Mouse (Mus musculus) gastrocnemius, postnatal 4 days (tissue): Measurements from ENCODE around the gene Rbck1. TPM values are rescaled to one million over a fixed set of nuclear protein-coding genes. Genes with fewer than 3 reads are reported as not detected.

Experiments
- DNase-seq, 2 experiments: peaks; one replicate each; pipeline ENCODE4 v3.0.0; 2021 to 2022; ENCODE audit warnings: low spot score in 2 of 2, mixed read lengths in 2 of 2
- total RNA-seq, 2 experiments: library from RNA; stranded (reverse); gene quantifications; 2 replicates each; pipeline ENCODE4 v1.2.3; 2021

Rbck1 gene
- total RNA-seq, 2 experiments from 2014 or later: 60.1 to 67.8 TPM

DNA sequence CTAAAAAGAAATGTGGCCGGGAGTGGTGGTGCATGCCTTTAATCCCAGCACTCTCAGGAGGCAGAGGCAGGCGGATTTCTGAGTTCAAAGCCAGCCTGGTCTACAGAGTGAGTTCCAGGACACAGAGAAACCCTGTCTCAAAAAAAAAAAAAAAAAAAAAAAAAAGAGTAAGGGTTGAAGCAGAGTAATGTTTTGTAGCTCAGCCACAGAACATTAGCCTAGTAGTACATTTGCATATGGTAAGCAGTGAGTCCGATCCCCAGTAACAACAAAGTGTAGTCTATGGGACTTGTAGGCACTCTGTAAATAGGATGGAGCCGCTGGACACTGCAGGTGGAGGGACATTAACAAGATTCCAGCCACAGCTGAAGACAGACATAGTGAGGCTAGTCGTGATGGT, 12.5 kb upstream of the Rbck1 start:
- DNase-seq: no peak

DNA sequence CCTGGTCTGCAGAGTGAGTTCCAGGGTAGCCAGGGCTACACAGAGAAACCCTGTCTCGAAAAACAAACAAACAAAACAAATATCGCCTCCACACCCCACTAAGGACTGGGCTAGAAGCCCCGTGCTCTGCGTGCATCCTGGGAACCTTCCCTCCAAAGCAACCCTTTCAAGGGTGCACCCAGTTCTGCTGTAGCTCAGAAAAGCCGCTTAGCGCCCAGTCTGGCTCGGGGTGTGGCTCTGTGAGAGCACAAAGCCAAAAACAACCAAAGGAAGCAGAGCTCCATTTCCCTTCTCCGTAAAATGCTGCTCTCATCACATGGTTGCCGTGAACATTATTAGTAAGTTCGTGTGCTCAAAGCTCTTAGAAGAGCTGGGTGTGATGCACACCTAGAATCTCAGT, 11.9 kb upstream of the Rbck1 start:
- no peak for DNase-seq

DNA sequence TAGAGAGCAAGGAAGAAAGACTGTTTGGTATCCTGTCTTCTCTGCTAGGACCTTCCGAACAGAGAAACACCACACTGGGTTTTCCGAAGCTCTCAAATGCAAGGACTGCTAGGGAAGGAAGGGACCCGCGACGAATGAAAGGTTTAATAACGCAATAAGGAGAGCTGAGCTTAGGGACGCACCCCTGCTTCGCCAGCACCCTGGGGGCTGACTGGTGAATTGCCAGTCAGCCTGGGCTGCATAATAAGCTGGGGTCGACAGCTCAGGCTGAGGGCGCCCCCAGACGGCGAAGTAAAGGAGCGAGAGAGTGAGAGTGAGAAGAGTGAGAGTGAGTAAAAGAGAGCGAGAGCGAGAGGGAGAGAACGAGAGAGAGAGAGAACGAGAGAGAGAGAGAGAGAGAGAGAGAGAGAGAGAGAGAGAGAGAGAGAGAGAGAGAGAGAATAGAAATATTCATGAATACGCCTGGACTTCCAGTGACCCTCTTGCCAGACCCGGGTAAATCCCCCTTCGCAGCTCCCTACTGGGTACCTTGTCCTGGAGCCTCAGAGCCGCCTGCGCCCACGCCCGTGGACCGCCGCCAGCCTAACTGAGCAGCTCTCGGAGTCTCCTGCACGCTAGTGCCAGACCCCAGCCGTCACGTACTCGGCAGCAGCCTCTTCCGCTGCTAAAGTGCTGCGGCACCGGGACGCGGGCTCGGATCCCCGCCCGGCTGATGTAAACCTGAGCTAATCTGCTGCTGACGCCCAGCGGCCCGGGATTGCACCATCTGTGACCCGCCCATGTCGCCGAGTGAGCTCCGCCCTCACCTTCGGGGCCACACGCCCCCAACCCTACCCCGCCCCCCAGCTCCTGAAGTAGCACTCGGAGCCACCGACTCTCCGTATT, 11.1 kb upstream of the Rbck1 start, which contains the start of gene Trib3:
Gene Trib3 (minus strand): TSS at position 704 of the 885 bp plus-strand sequence.
- DNase-seq: peak; percentile 46 to 75

DNA sequence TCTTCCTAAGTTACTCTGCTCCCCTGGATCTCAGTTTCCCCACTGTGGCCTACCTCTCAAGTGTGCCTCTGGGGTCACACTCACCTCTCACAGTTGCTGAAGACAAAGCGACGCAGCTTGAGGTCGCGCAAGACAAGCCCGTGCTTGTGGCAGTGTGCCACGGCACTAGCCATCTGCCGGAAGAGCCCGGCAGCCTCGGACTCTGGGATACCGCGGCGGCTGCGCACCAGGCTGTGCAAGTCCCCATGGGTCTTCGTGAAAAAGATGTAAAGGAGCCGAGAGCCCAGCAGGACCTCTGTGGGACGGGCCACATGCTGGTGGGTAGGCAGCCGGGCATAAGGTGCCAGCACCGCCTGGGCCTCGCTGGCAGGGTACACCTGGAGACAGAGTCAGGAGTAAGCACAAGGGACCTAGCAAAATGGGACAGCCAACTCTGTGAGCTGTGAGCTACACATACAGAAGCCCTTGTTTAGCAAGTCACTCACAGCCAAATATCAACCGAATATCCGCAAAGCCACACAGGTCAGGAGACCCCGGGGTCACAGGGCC, 7.3 kb upstream of the Rbck1 start:
- DNase-seq: no peak

DNA sequence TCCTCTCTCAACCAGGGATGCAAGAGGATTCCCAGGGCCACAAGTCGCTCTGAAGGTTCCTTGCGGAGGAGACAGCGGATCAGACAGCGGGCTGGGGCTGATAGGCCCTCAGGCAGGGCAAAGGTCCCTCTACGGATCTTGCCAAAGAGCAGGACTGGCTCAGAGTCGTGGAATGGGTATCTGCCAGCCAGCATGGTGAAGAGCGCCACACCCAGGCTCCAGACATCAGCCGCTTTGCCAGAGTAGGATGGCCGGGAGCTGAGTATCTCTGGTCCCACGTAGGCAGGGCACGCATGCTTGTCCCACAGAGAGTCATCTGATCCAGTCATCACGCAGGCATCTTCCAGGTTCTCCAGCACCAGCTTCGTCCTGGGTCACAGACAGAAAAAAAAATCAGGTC, 5.9 kb upstream of the Rbck1 start:
- no peak for DNase-seq

DNA sequence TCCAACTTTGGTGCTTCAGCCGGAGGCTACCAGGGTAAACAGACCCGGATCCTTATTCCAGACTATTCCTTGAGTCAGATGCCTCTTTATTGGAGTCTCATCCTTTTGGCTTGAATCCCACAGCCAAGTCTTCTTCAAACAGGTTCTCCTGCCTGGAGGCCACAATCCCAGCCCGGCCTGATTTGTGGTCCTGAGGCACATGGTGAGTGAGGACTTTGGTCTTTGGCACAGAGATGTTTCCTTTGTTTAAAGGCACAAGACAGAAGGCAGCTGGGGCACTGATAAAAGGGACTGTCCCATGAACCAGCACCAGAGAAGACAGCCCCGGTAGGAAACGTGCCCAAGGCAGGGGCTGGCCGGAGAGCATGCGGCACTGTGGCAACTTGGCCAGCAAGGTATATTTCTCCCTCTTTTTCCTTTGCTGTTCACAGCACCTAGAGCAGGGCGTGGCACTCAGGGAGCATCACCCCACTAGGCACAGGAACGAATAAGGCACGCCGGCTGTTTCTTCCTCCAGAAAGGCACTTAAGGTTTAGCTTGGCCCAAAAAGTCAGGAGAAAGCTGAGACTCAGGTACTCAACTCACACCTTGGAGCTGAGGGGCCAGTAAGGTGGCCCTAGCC, 5.2 kb upstream of the Rbck1 start:
- no peak for DNase-seq

DNA sequence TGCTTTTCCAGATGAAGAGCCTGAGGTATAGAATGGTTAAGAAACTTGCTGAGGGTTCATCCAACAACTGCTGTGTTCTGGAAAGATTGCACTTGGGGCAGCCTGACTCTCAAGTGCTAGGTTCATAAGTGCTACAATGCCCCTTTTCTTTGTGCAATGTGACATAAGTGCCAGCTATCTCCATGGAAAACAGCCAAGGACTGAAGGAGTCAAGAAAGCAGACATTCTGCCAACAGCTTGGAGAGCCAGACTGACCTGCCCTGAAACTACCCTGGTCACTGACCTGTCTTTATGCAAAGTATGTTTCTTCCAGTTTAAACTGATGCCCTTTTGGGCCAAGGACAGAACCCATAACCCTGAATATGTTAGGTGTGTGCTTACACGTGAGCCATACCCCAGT, 4.4 kb upstream of the Rbck1 start:
- no peak for DNase-seq

DNA sequence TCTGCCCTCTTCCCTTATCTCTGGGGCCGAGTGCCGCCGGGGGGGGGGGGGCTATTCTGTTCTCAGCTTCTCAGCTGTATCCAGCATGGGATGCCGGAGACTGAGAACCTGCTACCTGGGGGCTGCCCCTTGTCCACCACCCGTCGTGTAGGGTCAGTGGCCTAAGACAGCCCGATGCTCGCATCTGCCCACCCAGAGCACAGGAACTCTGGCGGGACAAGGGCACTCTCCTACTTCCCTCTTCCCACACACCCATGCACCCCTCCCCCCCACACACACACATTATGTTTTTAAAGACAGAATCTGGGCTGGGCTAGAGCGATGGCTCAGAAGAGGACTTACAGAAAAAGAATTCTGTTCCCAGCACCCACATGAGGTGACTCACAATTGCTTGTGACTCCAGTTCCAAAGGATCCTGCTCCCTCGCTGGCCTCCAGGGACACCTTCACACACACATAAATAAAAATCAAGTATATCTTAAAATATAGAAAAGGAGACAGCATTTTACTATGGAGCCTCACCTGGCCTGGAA, 2.9 kb upstream of the Rbck1 start:
- DNase-seq: no peak

DNA sequence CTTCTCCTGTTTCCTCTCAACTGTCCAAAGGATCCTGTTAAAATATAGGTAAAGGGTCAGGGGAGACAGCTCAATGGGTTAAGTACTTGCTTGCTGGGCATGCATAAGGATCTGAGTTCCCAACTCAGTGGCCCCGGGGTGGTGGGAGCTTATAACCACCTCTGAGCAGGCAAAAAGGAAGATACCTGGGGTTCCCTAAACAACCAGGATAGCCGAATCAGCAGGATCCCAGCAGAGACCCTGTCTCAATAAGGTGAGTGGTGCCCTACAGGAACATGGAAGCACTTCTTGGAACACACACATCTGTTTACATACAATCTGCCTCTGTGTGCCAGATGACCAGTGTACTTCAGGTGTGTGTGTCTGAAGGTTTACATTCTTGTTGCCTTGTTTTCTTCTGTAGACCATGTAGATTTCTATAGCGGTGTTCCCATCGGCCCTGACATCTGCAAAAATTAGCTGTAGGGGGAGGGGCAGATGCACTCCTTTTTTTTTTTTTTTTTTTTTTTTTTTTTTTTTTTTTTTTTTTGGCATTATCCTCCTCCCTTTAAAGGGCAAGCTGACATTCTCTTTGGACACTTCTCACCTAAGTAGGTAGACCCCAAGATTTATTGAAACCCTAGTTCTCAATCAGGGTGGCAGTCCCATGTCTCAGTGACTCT, 1.0 kb upstream of the Rbck1 start:
- DNase-seq: no peak

DNA sequence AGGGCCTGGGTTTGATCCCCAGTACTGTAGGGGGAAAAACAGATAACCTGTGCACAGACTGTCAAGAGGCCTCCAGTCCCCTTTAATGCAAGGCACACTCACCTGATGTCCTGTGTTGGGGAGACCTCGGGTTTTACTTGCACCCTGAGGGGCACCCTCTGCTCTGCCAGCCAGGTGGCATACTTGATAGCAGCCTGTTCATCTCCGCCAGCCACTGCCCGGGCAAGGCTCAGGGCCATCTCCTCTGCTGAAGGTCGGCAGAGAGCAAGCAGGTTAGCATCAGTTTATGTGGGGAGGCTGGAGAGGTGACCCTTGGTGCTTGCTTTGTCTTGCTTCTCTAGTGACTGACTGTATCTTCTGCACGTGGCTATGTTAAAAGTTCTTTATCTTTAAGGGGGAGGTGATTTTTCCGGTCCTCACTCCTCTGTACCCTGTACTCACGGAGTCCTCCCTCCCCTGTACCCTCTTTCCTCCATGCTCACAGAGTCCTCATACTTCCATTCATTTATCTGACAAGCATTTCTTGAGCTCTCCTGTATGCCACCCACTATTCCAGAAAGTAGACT, 1.5 kb downstream of the Rbck1 start:
- DNase-seq: no peak

DNA sequence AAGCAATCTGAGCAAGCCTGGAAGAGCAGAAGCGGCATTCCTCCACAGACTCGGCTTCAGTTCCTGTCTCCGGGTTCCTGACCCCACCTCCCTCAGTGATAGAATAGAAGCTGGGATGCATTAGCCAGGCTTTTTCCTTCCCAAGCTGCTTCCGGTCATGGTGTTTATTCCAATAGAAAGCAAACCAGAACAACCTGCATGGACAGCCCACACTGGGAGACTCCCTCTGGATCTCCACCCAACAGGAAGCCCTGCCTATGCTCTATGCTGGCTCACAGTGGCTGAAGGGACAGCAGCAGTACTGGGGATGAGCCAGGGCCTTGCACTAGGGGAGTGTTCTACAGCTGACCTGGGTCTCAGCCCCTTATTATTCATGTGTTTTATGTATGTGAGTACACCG, 4.5 kb downstream of the Rbck1 start:
- no peak for DNase-seq

DNA sequence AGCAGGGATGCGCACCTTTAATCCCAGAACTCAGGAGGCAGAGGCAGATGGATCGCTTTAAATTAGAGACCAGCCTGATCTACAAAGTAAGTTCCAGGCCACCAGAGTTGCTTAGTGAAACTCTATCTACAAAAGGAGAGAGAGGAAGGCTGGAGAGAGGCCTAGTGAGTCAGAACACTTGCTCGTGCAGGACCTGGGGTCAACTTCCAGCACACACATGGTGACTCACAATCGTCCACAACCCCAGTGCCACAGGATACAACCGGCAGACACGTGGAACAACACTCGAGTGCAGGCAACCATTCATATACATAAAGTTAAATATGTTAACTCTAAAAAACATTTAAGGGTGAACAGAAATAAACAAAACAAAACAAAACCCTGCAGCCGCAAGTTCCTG, 5.8 kb downstream of the Rbck1 start:
- DNase-seq: no peak

DNA sequence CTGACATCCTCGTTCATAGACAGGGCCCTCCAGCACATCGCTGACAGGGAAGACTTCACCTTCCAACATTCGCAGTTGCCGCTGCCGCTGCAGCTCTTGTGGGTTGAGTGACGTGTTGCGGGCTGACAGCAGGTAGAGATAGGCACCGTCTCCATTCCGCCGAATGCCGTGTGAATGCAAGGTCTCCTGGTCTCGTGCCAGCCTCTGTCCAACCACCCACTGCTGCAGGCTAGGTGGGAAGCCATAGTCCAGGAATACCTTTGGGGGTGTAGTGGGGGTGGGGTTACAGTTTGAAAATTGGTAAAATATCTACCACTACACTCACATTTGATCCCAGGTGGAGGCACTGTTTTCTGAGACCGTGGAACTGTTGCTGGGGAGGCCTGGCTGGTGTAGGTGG, 6.3 kb downstream of the Rbck1 start:
- DNase-seq: no peak

DNA sequence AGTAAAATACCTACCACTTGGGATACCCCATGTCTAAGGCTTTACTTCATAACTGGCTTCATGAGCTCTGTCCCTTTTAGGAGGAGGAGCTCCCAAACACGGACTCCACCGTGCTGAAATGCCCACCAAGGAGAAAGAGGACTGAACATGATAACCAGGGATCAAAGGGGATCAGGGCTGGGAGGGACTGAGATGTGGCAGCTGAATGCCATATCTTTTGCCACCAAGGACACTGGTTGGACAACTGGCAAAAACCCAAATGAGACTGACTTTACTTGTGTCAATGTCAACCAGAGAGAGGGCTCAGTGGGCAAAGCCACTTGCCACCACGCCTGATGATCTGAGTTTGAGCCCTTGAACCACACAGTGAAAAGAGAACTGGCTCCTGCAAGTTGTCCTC, 7.6 kb downstream of the Rbck1 start:
- DNase-seq: no peak

DNA sequence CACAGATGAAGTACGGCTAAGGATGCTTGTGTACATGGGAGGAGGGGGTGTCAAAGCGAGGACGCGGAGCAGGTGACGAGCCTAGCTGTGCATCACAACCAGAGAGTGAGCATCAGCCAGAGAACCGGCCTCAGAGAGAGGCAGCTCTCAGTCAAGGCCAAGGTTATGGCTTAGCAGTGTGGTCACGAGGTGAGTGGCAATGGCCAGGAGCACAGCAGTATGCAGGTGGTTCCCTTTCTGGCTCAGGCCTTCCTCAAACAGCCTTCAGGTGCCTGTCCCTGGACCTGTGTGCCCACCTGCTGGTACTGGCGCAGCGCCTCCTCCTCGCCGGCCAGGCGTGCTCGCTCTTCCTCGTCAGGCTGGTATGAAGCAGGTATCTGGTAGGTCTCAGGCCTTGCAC, 8.5 kb downstream of the Rbck1 start:
- no peak for DNase-seq

DNA sequence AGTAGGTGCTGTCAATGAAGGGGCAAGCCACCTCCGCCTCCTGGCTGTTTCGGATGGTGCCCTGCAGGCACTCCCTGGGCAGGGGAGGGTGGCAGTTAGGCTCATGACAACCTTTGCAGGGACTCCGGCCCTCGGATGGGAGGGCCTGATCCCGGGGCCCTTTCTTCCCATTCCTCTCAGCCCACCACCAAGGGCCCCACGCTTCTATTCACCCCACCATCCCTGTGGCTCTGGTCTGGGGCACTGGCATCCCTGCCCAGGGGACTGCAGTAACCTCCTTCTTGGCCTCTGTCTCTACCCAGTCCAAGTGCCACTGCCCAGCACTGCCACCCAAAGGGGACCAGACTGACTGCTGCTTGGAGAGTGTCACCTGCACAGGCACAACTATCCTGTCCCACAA, 10.3 kb downstream of the Rbck1 start:
- no peak for DNase-seq

DNA sequence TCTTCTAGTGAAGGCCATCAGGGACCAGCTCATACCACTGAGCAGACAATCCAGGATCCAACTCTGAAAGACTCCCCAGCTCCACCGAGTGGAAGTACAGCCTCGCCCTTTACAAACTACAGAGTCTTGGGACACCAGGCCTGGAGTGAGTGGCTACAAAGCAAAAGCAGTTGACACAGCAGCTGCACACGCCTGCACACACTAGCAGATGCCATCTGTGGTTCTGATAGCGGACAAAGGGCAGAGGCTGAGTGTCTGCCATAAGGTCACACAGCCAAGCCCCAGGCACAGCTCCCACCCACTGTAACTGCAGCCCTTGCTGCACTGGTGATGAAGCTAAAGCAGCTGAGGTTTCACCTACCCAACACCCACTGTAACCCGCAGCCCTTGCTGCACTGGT, 10.9 kb downstream of the Rbck1 start:
- DNase-seq: no peak

DNA sequence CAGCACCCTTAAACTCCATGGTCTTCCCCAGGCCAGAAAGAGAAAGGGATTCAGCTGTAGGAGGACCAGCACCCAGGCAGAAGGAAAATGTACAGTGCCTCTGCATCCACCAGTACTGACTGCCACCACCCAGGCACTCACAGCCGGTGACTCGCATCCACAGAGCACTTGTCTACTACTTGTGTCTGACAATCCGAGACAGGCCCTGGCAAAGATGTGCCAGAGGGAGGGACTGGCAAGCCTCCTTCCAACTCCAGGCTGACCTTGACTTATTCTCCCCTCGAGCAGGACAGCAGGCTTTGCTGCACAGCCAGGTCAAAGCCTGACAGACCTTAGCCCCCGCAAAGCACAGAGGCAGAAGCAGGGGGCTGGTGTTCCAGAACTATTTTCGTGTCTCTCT, 15.4 kb downstream of the Rbck1 start:
- DNase-seq: no peak

DNA sequence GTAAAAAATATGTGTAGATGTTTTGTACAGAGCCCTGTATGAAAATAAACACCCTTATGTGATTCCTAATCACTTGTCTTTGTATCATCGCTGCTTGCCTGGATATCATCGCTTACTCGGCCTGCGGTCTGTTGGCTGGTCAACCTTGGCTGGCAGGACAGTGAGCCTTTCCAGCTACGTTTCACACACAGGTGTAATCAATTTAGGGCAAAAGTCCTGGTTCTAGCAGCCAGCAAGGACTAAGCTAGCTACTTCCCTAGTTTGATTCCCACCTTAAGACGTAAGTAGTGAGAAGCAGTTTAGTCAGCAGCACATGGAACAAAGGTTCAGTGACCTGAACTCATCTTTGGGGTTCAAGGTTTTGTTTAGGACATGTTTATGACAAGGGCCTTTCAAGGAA, 18.5 kb downstream of the Rbck1 start:
- DNase-seq: no peak

DNA sequence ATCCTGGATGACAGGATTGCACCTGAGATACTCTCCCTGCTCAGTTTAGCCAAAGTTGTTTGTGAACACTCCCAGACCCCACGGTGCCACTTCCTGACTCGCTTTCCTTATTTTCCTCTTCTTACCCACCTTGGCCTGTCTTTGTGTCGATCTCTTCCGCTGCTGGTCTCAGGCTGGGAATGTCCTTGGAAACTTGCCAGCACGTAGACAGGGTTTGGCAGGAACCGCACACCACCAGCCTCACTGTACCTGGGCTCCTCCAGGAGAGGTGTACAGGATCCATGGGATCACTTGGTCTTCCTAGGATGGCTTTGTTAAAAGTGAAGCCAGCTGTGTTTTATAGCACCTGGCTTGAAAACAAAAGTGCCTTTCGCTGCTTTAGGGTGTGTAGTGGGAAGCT, 19.5 kb downstream of the Rbck1 start:
- no peak for DNase-seq

DNA sequence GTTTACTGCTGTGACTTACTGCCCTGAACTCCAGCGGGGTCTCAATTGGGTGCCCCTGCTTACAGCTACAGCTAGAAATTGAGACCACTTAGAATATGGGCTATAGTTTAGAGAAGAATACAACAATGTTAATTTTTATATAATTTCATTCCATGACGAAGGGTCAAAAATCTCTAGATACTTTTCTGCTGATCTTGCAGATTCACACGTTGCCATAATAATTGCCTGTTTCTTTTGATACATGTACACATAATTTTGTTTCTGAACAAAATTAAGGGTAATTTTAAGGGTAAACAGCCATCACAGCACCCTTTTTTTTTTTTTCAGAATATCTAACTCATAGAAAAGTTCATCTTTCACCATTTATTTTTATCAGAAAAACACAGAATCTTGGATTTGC, 25.3 kb downstream of the Rbck1 start:
- no peak for DNase-seq
